Mouse (Mus musculus): ENCODE measurements around the gene Gm10837. TPM values are rescaled to one million over a fixed set of nuclear protein-coding genes. Genes with fewer than 3 reads are reported as not detected.
A peak's percentile ranks its signal among the peaks of the same experiment; 100 is the strongest.

Gene Gm10837
- polyA plus RNA-seq, 1 experiment from 2014 or later, result 0.19 TPM

GRCm38 (mm10) chr14:122474891-122475556, 15.4 kb upstream of the Gm10837 start, which contains the start of gene Zic2:
Gene Zic2 (plus strand): TSS chr14:122475435.
- H3K27ac ChIP-seq (replicated peaks; ENCODE audit: low read depth, low read length), result peak within 1 kb of the TSS; percentile 99
- WGBS, result under 1% methylated on average over 46 of the region's 73 CpGs
- ATAC-seq (ENCODE audit: insufficient number of reproducible peaks, low FRiP score, low TSS enrichment, low read depth), result peak; percentile 58

GRCm38 (mm10) chr14:122475557-122476040, 14.8 kb upstream of the Gm10837 start:
- peaks cover 12% of the 10 kb centered on the region for H3K27me3 ChIP-seq (ENCODE audit: control insufficient read depth, insufficient read depth, low read length)
- peak overlapping the region; percentile 99 for H3K27ac ChIP-seq (replicated peaks; ENCODE audit: low read depth, low read length)
- H3K4me1 ChIP-seq (ENCODE audit: control insufficient read depth, insufficient read depth, low read length), result peaks cover 14% of the 10 kb centered on the region
- H3K4me3 ChIP-seq (ENCODE audit: low read depth, low read length), result peak overlapping the region; percentile 77
- DNase-seq (ENCODE audit: low spot score), result peak; percentile 69
- H3K36me3 ChIP-seq (ENCODE audit: control insufficient read depth, insufficient read depth, low read length), result no peaks in the 10 kb centered on the region
- peak overlapping the region; percentile 97 for H3K9ac ChIP-seq (ENCODE audit: low read length)
- no peak for ATAC-seq (ENCODE audit: insufficient number of reproducible peaks, low FRiP score, low TSS enrichment, low read depth)
- no peaks in the 10 kb centered on the region for H3K9me3 ChIP-seq (ENCODE audit: control insufficient read depth, low read length)
- peak overlapping the region; percentile 75 for H3K4me2 ChIP-seq (ENCODE audit: low read depth, severe bottlenecking)
- WGBS, result under 1% methylated on average over 65 of the region's 65 CpGs

More at GRCm38 (mm10) chr14:122474891-122475556, 15.4 kb upstream of the Gm10837 start, which contains the start of gene Zic2:
- H3K4me2 ChIP-seq (ENCODE audit: low read depth, severe bottlenecking), result peak within 1 kb of the TSS; percentile 75
- peaks cover 12% of the 10 kb centered on the region for H3K27me3 ChIP-seq (ENCODE audit: control insufficient read depth, insufficient read depth, low read length)
- peaks cover 14% of the 10 kb centered on the region for H3K4me1 ChIP-seq (ENCODE audit: control insufficient read depth, insufficient read depth, low read length)
- peak within 1 kb of the TSS; percentile 77 for H3K4me3 ChIP-seq (ENCODE audit: low read depth, low read length)
- no peaks in the 10 kb centered on the region for H3K36me3 ChIP-seq (ENCODE audit: control insufficient read depth, insufficient read depth, low read length)
- DNase-seq (ENCODE audit: low spot score), result peak; percentile 84
- H3K9ac ChIP-seq (ENCODE audit: low read length), result peak within 1 kb of the TSS; percentile 97
- no peaks in the 10 kb centered on the region for H3K9me3 ChIP-seq (ENCODE audit: control insufficient read depth, low read length)

GRCm38 (mm10) chr14:122476041-122476821, 14.2 kb upstream of the Gm10837 start:
- Histone ChIP-seq H3K4me1 (ENCODE audit: control insufficient read depth, insufficient read depth, low read length) (peaks cover 14% of the 10 kb centered on the region), H3K9ac (ENCODE audit: low read length) (peak overlapping the region; percentile 97), H3K4me3 (ENCODE audit: low read depth, low read length) (peak overlapping the region; percentile 77), H3K9me3 (ENCODE audit: control insufficient read depth, low read length) (no peaks in the 10 kb centered on the region), H3K27me3 (ENCODE audit: control insufficient read depth, insufficient read depth, low read length) (peaks cover 15% of the 10 kb centered on the region), H3K4me2 (ENCODE audit: low read depth, severe bottlenecking) (peak overlapping the region; percentile 75), H3K36me3 (ENCODE audit: control insufficient read depth, insufficient read depth, low read length) (no peaks in the 10 kb centered on the region), H3K27ac (replicated peaks; ENCODE audit: low read depth, low read length) (peak overlapping the region; percentile 99)
- WGBS, result under 1% methylated on average over 62 of the region's 62 CpGs
- peak; percentile 74 for DNase-seq (ENCODE audit: low spot score)
- no peak for ATAC-seq (ENCODE audit: insufficient number of reproducible peaks, low FRiP score, low TSS enrichment, low read depth)

GRCm38 (mm10) chr14:122476822-122477215, 13.6 kb upstream of the Gm10837 start:
- Histone ChIP-seq H3K36me3 (ENCODE audit: control insufficient read depth, insufficient read depth, low read length) (no peaks in the 10 kb centered on the region), H3K27ac (replicated peaks; ENCODE audit: low read depth, low read length) (peak overlapping the region; percentile 99), H3K4me2 (ENCODE audit: low read depth, severe bottlenecking) (peak overlapping the region; percentile 75), H3K9ac (ENCODE audit: low read length) (peak overlapping the region; percentile 97), H3K9me3 (ENCODE audit: control insufficient read depth, low read length) (no peaks in the 10 kb centered on the region), H3K4me3 (ENCODE audit: low read depth, low read length) (peak overlapping the region; percentile 77), H3K4me1 (ENCODE audit: control insufficient read depth, insufficient read depth, low read length) (peaks cover 19% of the 10 kb centered on the region), H3K27me3 (ENCODE audit: control insufficient read depth, insufficient read depth, low read length) (peaks cover 19% of the 10 kb centered on the region)
- DNase-seq (ENCODE audit: low spot score), result no peak
- ATAC-seq (ENCODE audit: insufficient number of reproducible peaks, low FRiP score, low TSS enrichment, low read depth), result no peak
- WGBS, result under 1% methylated on average over 18 of the region's 18 CpGs

- ATAC-seq (ENCODE audit: insufficient number of reproducible peaks, low FRiP score, low TSS enrichment, low read depth) (no peak), DNase-seq (ENCODE audit: low spot score) (peak; percentile 69)
- Histone ChIP-seq H3K4me2 (ENCODE audit: low read depth, severe bottlenecking) (peak overlapping the region; percentile 75), H3K27me3 (ENCODE audit: control insufficient read depth, insufficient read depth, low read length) (peaks cover 24% of the 10 kb centered on the region), H3K4me3 (ENCODE audit: low read depth, low read length) (peak overlapping the region; percentile 77), H3K9ac (ENCODE audit: low read length) (peak overlapping the region; percentile 97), H3K4me1 (ENCODE audit: control insufficient read depth, insufficient read depth, low read length) (peaks cover 21% of the 10 kb centered on the region), H3K9me3 (ENCODE audit: control insufficient read depth, low read length) (no peaks in the 10 kb centered on the region), H3K36me3 (ENCODE audit: control insufficient read depth, insufficient read depth, low read length) (no peaks in the 10 kb centered on the region), H3K27ac (replicated peaks; ENCODE audit: low read depth, low read length) (peak overlapping the region; percentile 99)
- under 1% methylated on average over 20 of the region's 20 CpGs for WGBS
Observed at GRCm38 (mm10) chr14:122477261-122477671, 13.1 kb upstream of the Gm10837 start.

GRCm38 (mm10) chr14:122477971-122478573, 12.3 kb upstream of the Gm10837 start:
- Histone ChIP-seq H3K4me1 (ENCODE audit: control insufficient read depth, insufficient read depth, low read length) (peaks cover 23% of the 10 kb centered on the region), H3K27ac (replicated peaks; ENCODE audit: low read depth, low read length) (peak overlapping the region; percentile 81), H3K36me3 (ENCODE audit: control insufficient read depth, insufficient read depth, low read length) (no peaks in the 10 kb centered on the region), H3K9me3 (ENCODE audit: control insufficient read depth, low read length) (no peaks in the 10 kb centered on the region), H3K27me3 (ENCODE audit: control insufficient read depth, insufficient read depth, low read length) (peaks cover 28% of the 10 kb centered on the region), H3K4me3 (ENCODE audit: low read depth, low read length) (peak overlapping the region; percentile 77), H3K9ac (ENCODE audit: low read length) (peak overlapping the region; percentile 97), H3K4me2 (ENCODE audit: low read depth, severe bottlenecking) (peak overlapping the region; percentile 75)
- DNase-seq (ENCODE audit: low spot score) (no peak), ATAC-seq (ENCODE audit: insufficient number of reproducible peaks, low FRiP score, low TSS enrichment, low read depth) (no peak)
- 2% methylated on average over 9 of the region's 9 CpGs for WGBS

- peaks cover 28% of the 10 kb centered on the region for H3K27me3 ChIP-seq (ENCODE audit: control insufficient read depth, insufficient read depth, low read length)
- no peaks in the 10 kb centered on the region for H3K9me3 ChIP-seq (ENCODE audit: control insufficient read depth, low read length)
- H3K36me3 ChIP-seq (ENCODE audit: control insufficient read depth, insufficient read depth, low read length), result no peaks in the 10 kb centered on the region
- peak overlapping the region; percentile 75 for H3K4me2 ChIP-seq (ENCODE audit: low read depth, severe bottlenecking)
- DNase-seq (ENCODE audit: low spot score) (peak; percentile 74), ATAC-seq (ENCODE audit: insufficient number of reproducible peaks, low FRiP score, low TSS enrichment, low read depth) (no peak)
- peak overlapping the region; percentile 97 for H3K9ac ChIP-seq (ENCODE audit: low read length)
- WGBS, result under 1% methylated on average over 22 of the region's 22 CpGs
- peak overlapping the region; percentile 81 for H3K27ac ChIP-seq (replicated peaks; ENCODE audit: low read depth, low read length)
- H3K4me1 ChIP-seq (ENCODE audit: control insufficient read depth, insufficient read depth, low read length), result peaks cover 26% of the 10 kb centered on the region
- peak overlapping the region; percentile 77 for H3K4me3 ChIP-seq (ENCODE audit: low read depth, low read length)
Observed at GRCm38 (mm10) chr14:122478574-122479011, 11.8 kb upstream of the Gm10837 start.
